Mouse (Mus musculus): ENCODE results near the gene Lrrc59. TPM values are rescaled to one million over a fixed set of nuclear protein-coding genes. Genes with fewer than 3 reads are reported as not detected.
A peak's percentile ranks its signal among the peaks of the same experiment; 100 is the strongest.
"Not testable (repeated sequence)": the region's sequence is repeated elsewhere in the genome, so short reads cannot be mapped to it uniquely, and the experiment has no call there.

Gene Lrrc59
- polyA plus RNA-seq, 1 experiment from 2014 or later: 254 TPM

DNA sequence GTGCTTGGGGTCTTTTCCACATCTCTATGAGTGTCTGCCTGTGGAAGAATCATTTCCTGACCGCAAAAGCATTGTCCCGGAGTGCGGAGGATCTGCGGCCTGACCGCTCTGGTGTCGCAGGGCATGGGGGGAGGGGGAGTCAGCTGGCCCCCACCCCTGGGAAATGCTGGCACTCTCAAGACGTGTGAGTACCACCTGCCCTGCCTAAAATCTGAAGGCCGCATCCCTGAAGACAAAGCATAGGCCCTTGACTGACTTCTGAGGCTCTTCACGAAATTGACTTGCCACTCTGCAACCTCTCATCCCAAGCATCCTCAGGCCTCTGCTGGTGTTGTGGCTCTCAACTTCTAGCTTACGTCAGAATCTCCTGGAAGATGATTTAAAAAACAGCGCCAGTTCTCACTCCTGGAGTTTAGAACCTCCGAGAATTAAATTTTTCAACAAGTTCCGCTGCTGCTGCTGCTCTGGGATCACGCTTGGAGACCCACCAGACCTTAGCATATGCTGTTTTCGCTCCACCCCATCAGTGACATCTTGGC, 48.1 kb downstream of the Lrrc59 start:
- Histone ChIP-seq H3K4me2 (ENCODE audit: low read depth, low read length) (peak overlapping the region; percentile 87), H3K9ac (ENCODE audit: low read depth, low read length) (peak overlapping the region; percentile 99), H3K27ac (ENCODE audit: low read length) (no peak overlapping the region), H3K36me3 (ENCODE audit: control insufficient read depth, insufficient read depth, low read length) (0 out of 2 replicates have a peak, but pooled peaks cover 3% of the 10 kb centered on the region), H3K4me3 (ENCODE audit: low read length) (peak overlapping the region; percentile 100), H3K4me1 (ENCODE audit: control insufficient read depth, insufficient read depth, low read length) (peaks cover 33% of the 10 kb centered on the region), H3K9me3 (ENCODE audit: control insufficient read depth, low read length) (no peaks in the 10 kb centered on the region), H3K27me3 (replicated peaks; ENCODE audit: control insufficient read depth, insufficient read depth, low read length) (no peaks in the 10 kb centered on the region)
- WGBS: 32% methylated on average over 15 of the region's 15 CpGs
- no peak; the same call in none of the 2 replicates for ATAC-seq

DNA sequence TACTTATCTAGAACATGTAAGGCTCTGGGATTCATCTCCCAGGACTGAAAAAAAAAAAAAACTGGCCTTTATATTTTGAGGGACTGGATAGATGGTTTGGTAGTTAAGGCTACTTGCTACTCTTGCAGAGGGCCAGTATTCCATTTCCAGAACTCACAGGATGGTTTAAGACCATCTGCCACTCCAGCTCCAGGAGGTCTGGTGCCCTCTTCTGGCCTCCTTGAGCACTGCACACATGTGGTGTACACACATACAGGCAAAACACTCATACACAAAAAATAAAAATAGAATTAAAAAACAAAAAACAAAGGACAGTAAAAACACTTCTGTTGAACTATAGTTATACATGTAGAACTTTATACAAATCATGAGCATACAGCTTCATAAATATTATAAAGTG, 51.1 kb downstream of the Lrrc59 start:
- Histone ChIP-seq H3K9ac (ENCODE audit: low read depth, low read length) (no peak overlapping the region), H3K4me2 (ENCODE audit: low read depth, low read length) (no peak overlapping the region), H3K4me1 (ENCODE audit: control insufficient read depth, insufficient read depth, low read length) (peaks cover 15% of the 10 kb centered on the region), H3K9me3 (ENCODE audit: control insufficient read depth, low read length) (no peaks in the 10 kb centered on the region), H3K27me3 (replicated peaks; ENCODE audit: control insufficient read depth, insufficient read depth, low read length) (no peaks in the 10 kb centered on the region), H3K27ac (ENCODE audit: low read length) (no peak overlapping the region), H3K4me3 (ENCODE audit: low read length) (no peak overlapping the region), H3K36me3 (ENCODE audit: control insufficient read depth, insufficient read depth, low read length) (no peaks in the 10 kb centered on the region)
- no peak for ATAC-seq

DNA sequence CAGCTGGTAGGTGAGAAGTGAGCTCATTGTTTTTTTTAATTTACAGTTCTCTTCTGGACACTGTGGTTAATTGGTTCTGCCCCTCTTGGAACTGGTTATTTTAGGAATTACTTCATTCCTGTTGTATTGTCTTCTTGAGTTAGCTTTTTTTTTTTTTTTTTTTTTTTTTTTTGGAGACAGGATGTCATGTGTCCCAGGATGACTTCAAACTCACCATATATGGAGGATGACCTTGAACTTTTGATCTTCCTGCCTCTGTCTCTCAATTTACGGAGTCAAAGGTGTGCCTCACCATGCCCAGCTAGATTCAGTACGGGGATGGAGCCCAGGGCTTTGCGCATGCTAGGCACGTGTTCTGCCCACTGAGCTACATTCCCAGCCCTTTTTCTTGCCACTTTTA, 52.1 kb downstream of the Lrrc59 start:
- H3K36me3 ChIP-seq (ENCODE audit: control insufficient read depth, insufficient read depth, low read length): no peaks in the 10 kb centered on the region
- no peak overlapping the region for H3K9ac ChIP-seq (ENCODE audit: low read depth, low read length)
- 64% methylated on average over 4 of the region's 4 CpGs for WGBS

DNA sequence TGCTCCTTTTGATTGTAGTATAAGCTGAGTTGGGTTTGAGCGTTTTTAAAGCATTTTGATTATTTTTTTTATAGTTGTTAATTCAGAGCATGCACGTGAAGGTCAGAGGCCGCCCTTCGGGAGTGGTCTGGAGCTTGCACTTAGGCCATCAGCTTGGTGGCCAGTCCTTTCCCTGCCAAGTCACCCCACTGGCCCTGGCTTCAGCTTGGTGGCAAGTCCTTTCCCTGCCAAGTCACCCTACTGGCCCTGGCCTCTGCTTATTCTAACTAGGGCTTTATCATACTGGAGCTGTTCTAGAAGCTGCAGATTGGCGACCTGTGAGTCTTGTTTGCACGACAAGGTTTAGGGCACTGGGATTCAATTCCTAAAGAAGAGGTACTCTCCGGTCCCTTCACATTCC, 52.9 kb downstream of the Lrrc59 start:
- ATAC-seq: no peak
- Histone ChIP-seq H3K27ac (ENCODE audit: low read length) (no peak overlapping the region), H3K27me3 (replicated peaks; ENCODE audit: control insufficient read depth, insufficient read depth, low read length) (no peaks in the 10 kb centered on the region), H3K36me3 (ENCODE audit: control insufficient read depth, insufficient read depth, low read length) (no peaks in the 10 kb centered on the region), H3K4me1 (ENCODE audit: control insufficient read depth, insufficient read depth, low read length) (peaks cover 5% of the 10 kb centered on the region), H3K4me3 (ENCODE audit: low read length) (no peak overlapping the region), H3K9ac (ENCODE audit: low read depth, low read length) (no peak overlapping the region), H3K4me2 (ENCODE audit: low read depth, low read length) (no peak overlapping the region), H3K9me3 (ENCODE audit: control insufficient read depth, low read length) (no peaks in the 10 kb centered on the region)
- 80% methylated on average over 7 of the region's 7 CpGs for WGBS

More for the DNA sequence above, 52.1 kb downstream of the Lrrc59 start:
- H3K9me3 ChIP-seq (ENCODE audit: control insufficient read depth, low read length): no peaks in the 10 kb centered on the region
- ATAC-seq: no peak
- H3K27me3 ChIP-seq (replicated peaks; ENCODE audit: control insufficient read depth, insufficient read depth, low read length): no peaks in the 10 kb centered on the region
- H3K4me3 ChIP-seq (ENCODE audit: low read length): no peak overlapping the region
- H3K4me1 ChIP-seq (ENCODE audit: control insufficient read depth, insufficient read depth, low read length): peaks cover 5% of the 10 kb centered on the region
- H3K4me2 ChIP-seq (ENCODE audit: low read depth, low read length): no peak overlapping the region
- no peak overlapping the region for H3K27ac ChIP-seq (ENCODE audit: low read length)

DNA sequence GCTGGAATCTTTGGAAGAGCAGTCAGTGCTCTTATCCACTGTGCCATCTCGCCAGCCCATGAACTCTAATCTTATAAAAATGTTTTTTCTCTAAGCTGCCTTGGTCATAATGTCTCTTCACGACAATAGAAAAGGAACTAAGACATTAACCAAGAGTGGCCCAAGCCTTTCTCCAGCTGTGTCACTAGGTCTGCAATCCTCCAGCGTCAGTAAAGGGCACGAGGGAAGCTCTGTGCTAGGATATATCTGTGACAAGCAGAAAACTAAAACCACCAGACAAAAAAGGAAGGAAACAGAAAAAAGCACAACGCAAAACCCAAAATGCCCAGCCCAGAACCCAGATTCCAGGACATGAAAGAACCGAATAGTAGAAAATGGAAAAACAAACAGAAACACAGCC, 57.6 kb downstream of the Lrrc59 start:
- Histone ChIP-seq H3K4me3 (ENCODE audit: low read length) (no peak overlapping the region), H3K27ac (ENCODE audit: low read length) (no peak overlapping the region), H3K4me2 (ENCODE audit: low read depth, low read length) (no peak overlapping the region), H3K4me1 (ENCODE audit: control insufficient read depth, insufficient read depth, low read length) (no peaks in the 10 kb centered on the region), H3K9ac (ENCODE audit: low read depth, low read length) (no peak overlapping the region), H3K36me3 (ENCODE audit: control insufficient read depth, insufficient read depth, low read length) (no peaks in the 10 kb centered on the region), H3K27me3 (replicated peaks; ENCODE audit: control insufficient read depth, insufficient read depth, low read length) (no peaks in the 10 kb centered on the region), H3K9me3 (ENCODE audit: control insufficient read depth, low read length) (no peaks in the 10 kb centered on the region)
- whole genome bisulfite sequencing: 84% methylated on average over 6 of the region's 6 CpGs
- ATAC-seq: no peak

DNA sequence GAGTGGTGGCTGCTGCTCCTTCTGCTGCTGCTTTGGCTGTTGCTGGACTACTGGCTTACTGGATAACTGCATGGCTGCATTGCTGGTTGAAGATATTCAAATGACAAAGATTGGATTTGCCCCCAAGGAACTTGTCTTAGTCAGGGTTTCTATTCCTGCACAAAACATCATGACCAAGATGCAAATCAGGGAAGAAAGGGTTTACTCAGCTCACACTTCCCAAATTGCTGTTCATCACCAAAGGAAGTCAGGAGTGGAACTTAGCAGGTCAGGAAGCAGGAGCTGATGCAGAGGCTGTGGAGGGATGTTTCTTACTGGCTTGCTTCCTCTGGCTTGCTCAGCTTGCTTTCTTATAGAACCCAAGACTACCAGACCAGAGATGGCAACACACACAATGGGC, 62.9 kb downstream of the Lrrc59 start:
- H3K36me3 ChIP-seq (ENCODE audit: control insufficient read depth, insufficient read depth, low read length); H3K4me1 ChIP-seq (ENCODE audit: control insufficient read depth, insufficient read depth, low read length); H3K27me3 ChIP-seq (replicated peaks; ENCODE audit: control insufficient read depth, insufficient read depth, low read length); H3K4me2 ChIP-seq (ENCODE audit: low read depth, low read length); H3K27ac ChIP-seq (ENCODE audit: low read length); H3K9ac ChIP-seq (ENCODE audit: low read depth, low read length); H3K4me3 ChIP-seq (ENCODE audit: low read length); ATAC-seq; H3K9me3 ChIP-seq (ENCODE audit: control insufficient read depth, low read length): not testable (repeated sequence)

Other genes starting within 250 kb of the Lrrc59 start
- 2.5 and 3.3 TPM in 2 replicates for gene Abcc3, start 236.8 kb upstream of the Lrrc59 start, polyA plus RNA-seq (2015; fragmentation: Nextera tagmentation; extraction: Ambion mirVana)
- 4.9 and 5.4 TPM in 2 replicates for gene Cacna1g, start 155.6 kb upstream of the Lrrc59 start, polyA plus RNA-seq (2015; fragmentation: Nextera tagmentation; extraction: Ambion mirVana)
- gene Spata20, start 143.6 kb upstream of the Lrrc59 start, polyA plus RNA-seq (2015; fragmentation: Nextera tagmentation; extraction: Ambion mirVana): 0.13 and 0.16 TPM in 2 replicates
- 1.5 and 1.7 TPM in 2 replicates for gene Epn3, start 129.8 kb upstream of the Lrrc59 start, polyA plus RNA-seq (2015; fragmentation: Nextera tagmentation; extraction: Ambion mirVana)
- 3.0 and 3.2 TPM in 2 replicates for gene Mycbpap, start 108.0 kb upstream of the Lrrc59 start, polyA plus RNA-seq (2015; fragmentation: Nextera tagmentation; extraction: Ambion mirVana)
- gene Rsad1, start 80.5 kb upstream of the Lrrc59 start, polyA plus RNA-seq (2015; fragmentation: Nextera tagmentation; extraction: Ambion mirVana): 2.4 and 3.6 TPM in 2 replicates
- 1.2 and 1.6 TPM in 2 replicates for gene Chad, start 64.7 kb upstream of the Lrrc59 start, polyA plus RNA-seq (2015; fragmentation: Nextera tagmentation; extraction: Ambion mirVana)
- 3.0 and 3.3 TPM in 2 replicates for gene Acsf2, start 27.9 kb upstream of the Lrrc59 start, polyA plus RNA-seq (2015; fragmentation: Nextera tagmentation; extraction: Ambion mirVana)
- 141 and 151 TPM in 2 replicates for gene Mrpl27, start 24.0 kb downstream of the Lrrc59 start, polyA plus RNA-seq (2015; fragmentation: Nextera tagmentation; extraction: Ambion mirVana)
- gene Eme1, start 24.2 kb downstream of the Lrrc59 start, polyA plus RNA-seq (2015; fragmentation: Nextera tagmentation; extraction: Ambion mirVana): 14.4 and 16.0 TPM in 2 replicates
- 11.3 and 11.6 TPM in 2 replicates for gene Xylt2, start 47.7 kb downstream of the Lrrc59 start, polyA plus RNA-seq (2015; fragmentation: Nextera tagmentation; extraction: Ambion mirVana)
- gene Gm11541, start 74.7 kb downstream of the Lrrc59 start, polyA plus RNA-seq (2015; fragmentation: Nextera tagmentation; extraction: Ambion mirVana): 0.42 and 0.50 TPM in 2 replicates
- gene Cdc34b, start 112.0 kb downstream of the Lrrc59 start, polyA plus RNA-seq (2015; fragmentation: Nextera tagmentation; extraction: Ambion mirVana): not detected in 2 replicates
- gene Tmem92, start 152.9 kb downstream of the Lrrc59 start, polyA plus RNA-seq (2015; fragmentation: Nextera tagmentation; extraction: Ambion mirVana): 0.11 TPM in 1 of 2 replicates, not detected in the other

All from intestine, embryonic 16.5 days (tissue).